Mouse (Mus musculus) ZHBTc4 (cell line): ENCODE measurements at regions not wholly inside any gene's neighbourhood (a gene's known extent, or its start where the extent isn't known, plus 50 kb on each side); places are given as distances from the start of the nearest gene placed in this dataset.

Experiments
- DNase-seq: peaks from one replicate; pipeline ENCODE4 v3.0.0-alpha.2; 2011; ENCODE audit warnings: low read depth, low spot score

DNA sequence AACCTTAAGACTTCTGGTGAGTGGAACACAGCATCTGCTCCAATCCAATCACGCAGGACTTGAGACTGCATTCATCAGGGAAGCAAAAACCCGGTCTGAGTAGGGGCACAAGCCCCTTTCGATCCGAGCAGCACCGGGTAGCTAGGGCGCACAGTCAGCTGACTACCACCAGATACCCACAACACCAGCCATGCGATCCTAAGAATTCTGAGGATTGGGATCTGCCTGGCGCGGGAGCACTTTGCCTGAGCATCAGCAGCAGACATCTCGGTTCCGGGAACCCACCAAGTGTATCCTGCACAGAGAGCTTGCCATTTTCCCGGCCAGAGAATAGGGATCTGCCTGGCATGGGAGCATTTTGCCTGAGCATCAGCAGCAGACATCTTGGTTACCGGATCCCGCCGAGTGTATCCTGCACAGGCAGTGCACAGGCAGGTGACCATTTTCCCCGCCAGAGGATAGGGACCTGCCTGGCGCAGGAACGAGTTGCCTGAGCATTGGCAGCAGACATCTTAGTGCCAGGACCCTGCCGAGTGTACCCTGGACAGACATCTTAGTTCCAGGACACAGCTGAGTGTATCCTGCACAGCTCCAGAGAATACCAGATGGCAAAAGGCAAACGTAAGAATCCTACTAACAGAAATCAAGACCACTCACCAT is 58.8 kb downstream of the Tpm3-rs7 start:
- DNase-seq: peak; percentile 77
